Mouse (Mus musculus) adipocyte (in vitro differentiated cells): ENCODE measurements around the gene Gas2l2.

Source experiments
- DNase-seq: peaks from one replicate; pipeline ENCODE4 v3.0.0-alpha.2; 2016; ENCODE audit warnings: low spot score

Gas2l2 gene

GRCm38 (mm10) chr11:83394802-83395439 lies 34.3 kb downstream of the Gas2l2 start:
- DNase-seq: no peak

GRCm38 (mm10) chr11:83393062-83393461 lies 36.2 kb downstream of the Gas2l2 start:
- no peak for DNase-seq

- DNase-seq: no peak
These were observed 45.7 kb downstream of the Gas2l2 start for GRCm38 (mm10) chr11:83383532-83383887.

- DNase-seq: no peak
These were observed 46.3 kb downstream of the Gas2l2 start for GRCm38 (mm10) chr11:83382876-83383531.

GRCm38 (mm10) chr11:83379745-83380341 lies 49.4 kb downstream of the Gas2l2 start:
- no peak for DNase-seq
